Mouse (Mus musculus) liver, adult 2 months (tissue): ENCODE results near the gene Gsg1l. TPM values are rescaled to one million over a fixed set of nuclear protein-coding genes. Genes with fewer than 3 reads are reported as not detected.

ENCODE experiments used
- DNase-seq: peaks from one replicate; pipeline ENCODE4 v3.0.0-alpha.2; 2011; ENCODE audit warnings: low read depth, low spot score; ENCODE audit errors: extremely low read depth
- H3K27ac ChIP-seq: fragments of 200-500 bp; replicated peaks from 2 replicates; pipeline ENCODE4 v1.5.1; 2012; ENCODE audit warnings: low read depth, mild to moderate bottlenecking, control low read depth, inconsistent platforms, low read length; ENCODE audit not compliant: insufficient read depth
- H3K27me3 ChIP-seq: fragments of 200-500 bp; 2 replicates; pipeline ENCODE4 v1.6.1; 2012; ENCODE audit warnings: mild to moderate bottlenecking, moderate library complexity, low read length, inconsistent platforms; ENCODE audit not compliant: control insufficient read depth, insufficient read depth
- H3K36me3 ChIP-seq: fragments of 200-500 bp; 2 replicates; pipeline ENCODE4 v1.6.1; 2012; ENCODE audit warnings: low read length, inconsistent platforms; ENCODE audit not compliant: control insufficient read depth, insufficient read depth
- H3K4me1 ChIP-seq: fragments of 200-500 bp; 2 replicates; pipeline ENCODE4 v1.6.1; 2011; ENCODE audit warnings: low read length; ENCODE audit not compliant: control insufficient read depth, insufficient read depth
- H3K4me3 ChIP-seq: fragments of 200-500 bp; 2 replicates; pipeline ENCODE4 v1.5.1; 2011; ENCODE audit warnings: low read depth, mild to moderate bottlenecking, control low read depth, low read length, moderate library complexity; ENCODE audit not compliant: insufficient read depth
- H3K79me2 ChIP-seq: fragments of 200-500 bp; 2 replicates; pipeline ENCODE4 v1.6.1; 2012; ENCODE audit warnings: inconsistent platforms, mild to moderate bottlenecking, low read length, moderate library complexity; ENCODE audit not compliant: control insufficient read depth, insufficient read depth
- H3K9ac ChIP-seq: fragments of 200-500 bp; 2 replicates; pipeline ENCODE4 v1.6.1; 2012; ENCODE audit warnings: low read depth, mild to moderate bottlenecking, control low read depth, inconsistent platforms, low read length
- CTCF ChIP-seq: fragments of 200-500 bp; IDR thresholded peaks from 2 replicates; pipeline ENCODE4 v1.5.1; 2011; ENCODE audit warnings: low read depth, low read length, control low read depth
- POLR2A ChIP-seq: fragments of 200-500 bp; IDR thresholded peaks from 2 replicates; pipeline ENCODE4 v1.6.1; 2011; ENCODE audit warnings: low read length, control low read depth; ENCODE audit not compliant: insufficient read depth; ENCODE audit errors: extremely low read depth
- WGBS: fragments of 180-500 bp; shearing (Covaris S2); methylation state at CpG from one replicate; pipeline ENCODE4 v1.1.7; 2018; 5-methylcytosine and 5-hydroxymethylcytosine counted together
- polyA plus RNA-seq: library from polyadenylated mRNA; depleted of rRNA; stranded (reverse); fragments of >200 nt; gene quantifications from 2 replicates; pipeline ENCODE4 v1.2.3, GENCODE M21; 2012
- total RNA-seq: library from RNA; depleted of rRNA; stranded (reverse); fragments of >200 nt; gene quantifications from 2 replicates; pipeline ENCODE4 v1.2.3, GENCODE M21; 2014

Gene Gsg1l
- total and polyA plus RNA-seq, 2 experiments, result 0.31 TPM; not detected in 1

DNA sequence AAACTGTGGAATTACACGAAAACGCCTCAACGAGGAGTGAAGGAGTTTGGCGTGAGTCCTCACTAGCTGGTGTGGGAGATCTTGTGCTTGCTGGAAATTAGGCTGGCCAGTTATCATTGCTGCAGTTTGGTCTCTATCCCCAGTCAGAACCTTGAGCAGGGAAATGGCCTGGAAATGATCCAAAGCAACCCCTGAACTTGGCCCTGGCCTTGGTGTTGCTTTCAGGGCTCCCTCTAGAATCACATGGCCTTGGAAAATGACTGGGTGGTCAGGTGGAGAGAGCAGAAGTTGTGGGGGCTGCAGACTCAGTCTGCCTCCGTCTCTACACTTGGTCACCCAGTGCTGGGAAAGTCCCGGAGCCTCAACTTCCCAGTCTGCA is 210.0 kb downstream of the Gsg1l start:
- WGBS, result 76% methylated on average over 6 of the region's 6 CpGs
- TF ChIP-seq POLR2A (no peak), CTCF (no peak)
- H3K4me1 ChIP-seq, result no peaks in the 10 kb centered on the region
- no peak overlapping the region for H3K27ac ChIP-seq
- H3K79me2 ChIP-seq, result no peaks in the 10 kb centered on the region
- H3K27me3 ChIP-seq, result no peaks in the 10 kb centered on the region
- DNase-seq, result no peak
- no peaks in the 10 kb centered on the region for H3K36me3 ChIP-seq
- no peak overlapping the region for H3K9ac ChIP-seq
- H3K4me3 ChIP-seq, result no peak overlapping the region

DNA sequence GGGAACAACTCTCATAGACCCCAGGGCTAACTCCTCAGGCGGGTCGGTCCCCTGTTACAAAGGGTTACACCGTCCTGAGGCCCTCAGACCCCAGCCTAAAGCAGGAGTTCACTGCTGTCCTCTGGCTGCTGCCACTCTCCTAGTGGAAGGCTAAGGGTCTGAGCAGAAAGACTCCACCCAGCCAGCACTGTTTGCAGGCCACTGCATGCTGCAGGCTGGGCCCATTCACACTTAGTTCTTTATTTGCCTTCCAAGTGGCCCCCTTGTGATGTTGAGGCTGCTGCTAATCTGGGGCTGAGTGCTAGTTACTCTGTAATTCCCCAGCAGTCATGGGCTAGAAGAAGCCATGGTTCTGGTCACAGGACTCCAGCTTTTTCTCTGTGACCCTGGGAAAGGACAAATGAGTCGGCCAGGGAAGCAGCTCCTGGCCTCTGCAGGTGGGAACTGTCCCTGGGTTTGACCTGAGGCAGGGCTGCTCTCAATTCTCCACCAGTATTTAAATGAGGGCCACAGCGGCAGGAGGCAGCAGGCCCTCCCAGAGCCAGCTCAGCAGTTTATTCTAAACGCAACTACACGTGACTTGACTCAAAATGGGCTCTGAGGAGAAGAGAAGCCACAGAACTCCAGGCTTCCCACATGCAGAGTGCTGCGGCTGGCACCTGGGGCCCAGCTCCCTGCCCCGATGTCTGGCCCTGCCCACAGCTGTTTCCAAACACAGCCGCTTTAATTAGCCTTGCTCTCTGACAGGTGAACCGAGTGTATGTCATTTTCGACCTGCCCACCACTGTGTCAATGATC is 210.6 kb downstream of the Gsg1l start:
- Histone ChIP-seq H3K4me1 (no peaks in the 10 kb centered on the region), H3K79me2 (no peaks in the 10 kb centered on the region), H3K27ac (no peak overlapping the region), H3K4me3 (no peak overlapping the region), H3K9ac (no peak overlapping the region), H3K36me3 (no peaks in the 10 kb centered on the region), H3K27me3 (no peaks in the 10 kb centered on the region)
- WGBS, result 76% methylated on average over 12 of the region's 12 CpGs
- no peak for DNase-seq
- TF ChIP-seq CTCF, result no peak
- TF ChIP-seq POLR2A, result no peak

- Histone ChIP-seq H3K36me3 (no peaks in the 10 kb centered on the region), H3K27me3 (no peaks in the 10 kb centered on the region), H3K79me2 (no peaks in the 10 kb centered on the region), H3K4me3 (no peak overlapping the region), H3K9ac (no peak overlapping the region), H3K27ac (no peak overlapping the region), H3K4me1 (no peaks in the 10 kb centered on the region)
- TF ChIP-seq POLR2A, result no peak
- no peak for TF ChIP-seq CTCF
- 95% methylated on average over 3 of the region's 3 CpGs for WGBS
- no peak for DNase-seq
Measured at GRCm38 (mm10) chr7:125868570-125868969, 213.6 kb downstream of the Gsg1l start.

DNA sequence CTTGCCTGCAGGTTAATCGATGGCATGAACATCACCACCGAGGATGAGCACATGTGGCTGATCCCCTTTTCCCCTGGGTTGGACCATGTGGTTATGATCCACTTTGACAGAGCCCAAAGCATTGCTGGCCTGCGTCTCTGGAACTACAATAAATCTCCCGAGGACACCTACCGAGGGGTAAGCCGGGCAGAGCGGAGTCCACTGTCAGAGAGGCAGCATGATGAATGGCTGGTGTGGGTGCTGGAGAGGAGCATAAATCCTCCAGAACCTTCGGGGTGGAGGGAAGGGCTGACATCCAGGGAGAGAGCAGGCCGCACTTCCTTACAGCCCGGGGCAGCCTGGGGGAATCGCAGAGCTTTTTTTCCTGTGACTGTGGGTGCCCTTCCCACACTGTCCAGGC is 217.0 kb downstream of the Gsg1l start:
- 91% methylated on average over 11 of the region's 11 CpGs for WGBS
- Histone ChIP-seq H3K9ac (no peak overlapping the region), H3K27ac (no peak overlapping the region), H3K36me3 (peaks cover 2% of the 10 kb centered on the region; the same call in 1 of the 2 replicates), H3K79me2 (no peaks in the 10 kb centered on the region), H3K4me3 (no peak overlapping the region), H3K4me1 (no peaks in the 10 kb centered on the region), H3K27me3 (no peaks in the 10 kb centered on the region)
- DNase-seq, result no peak
- no peak for TF ChIP-seq POLR2A
- no peak for TF ChIP-seq CTCF

- no peaks in the 10 kb centered on the region for H3K79me2 ChIP-seq
- TF ChIP-seq POLR2A, result no peak
- no peak for TF ChIP-seq CTCF
- H3K27ac ChIP-seq, result no peak overlapping the region
- no peak overlapping the region for H3K9ac ChIP-seq
- no peak overlapping the region for H3K4me3 ChIP-seq
- no peak for DNase-seq
- H3K4me1 ChIP-seq, result no peaks in the 10 kb centered on the region
- 95% methylated on average over 1 of the region's 1 CpGs for WGBS
- H3K36me3 ChIP-seq, result peaks cover 2% of the 10 kb centered on the region; the same call in 1 of the 2 replicates
- H3K27me3 ChIP-seq, result no peaks in the 10 kb centered on the region
Measured at GRCm38 (mm10) chr7:125864026-125864425, 218.2 kb downstream of the Gsg1l start.

DNA sequence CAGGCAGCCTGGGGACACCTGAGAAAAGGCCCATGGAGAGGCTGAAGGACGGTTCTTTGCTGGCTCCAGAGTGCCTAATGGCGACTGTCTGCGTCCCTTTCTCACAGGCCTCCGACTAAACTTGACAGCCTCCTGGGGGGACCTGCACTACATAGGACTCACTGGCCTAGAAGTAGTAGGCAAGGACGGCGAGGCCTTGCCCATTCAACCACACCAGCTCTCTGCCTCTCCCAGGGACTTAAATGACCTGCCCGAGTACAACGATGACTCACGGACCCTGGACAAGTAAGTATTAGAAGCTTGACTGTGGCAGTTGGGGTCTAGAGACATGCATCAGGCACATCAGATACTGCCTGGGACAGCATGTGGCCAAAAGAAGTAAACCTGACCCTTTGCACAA is 221.8 kb downstream of the Gsg1l start:
- H3K27ac ChIP-seq, result no peak overlapping the region
- H3K27me3 ChIP-seq, result no peaks in the 10 kb centered on the region
- H3K4me3 ChIP-seq, result no peak overlapping the region
- H3K9ac ChIP-seq, result no peak overlapping the region
- no peaks in the 10 kb centered on the region for H3K4me1 ChIP-seq
- peaks cover 2% of the 10 kb centered on the region; the same call in 1 of the 2 replicates for H3K36me3 ChIP-seq
- WGBS, result 94% methylated on average over 9 of the region's 9 CpGs
- H3K79me2 ChIP-seq, result no peaks in the 10 kb centered on the region
- no peak for TF ChIP-seq POLR2A
- no peak for TF ChIP-seq CTCF
- DNase-seq, result no peak
